Mouse (Mus musculus): ENCODE data around the gene Camsap2.

DNA sequence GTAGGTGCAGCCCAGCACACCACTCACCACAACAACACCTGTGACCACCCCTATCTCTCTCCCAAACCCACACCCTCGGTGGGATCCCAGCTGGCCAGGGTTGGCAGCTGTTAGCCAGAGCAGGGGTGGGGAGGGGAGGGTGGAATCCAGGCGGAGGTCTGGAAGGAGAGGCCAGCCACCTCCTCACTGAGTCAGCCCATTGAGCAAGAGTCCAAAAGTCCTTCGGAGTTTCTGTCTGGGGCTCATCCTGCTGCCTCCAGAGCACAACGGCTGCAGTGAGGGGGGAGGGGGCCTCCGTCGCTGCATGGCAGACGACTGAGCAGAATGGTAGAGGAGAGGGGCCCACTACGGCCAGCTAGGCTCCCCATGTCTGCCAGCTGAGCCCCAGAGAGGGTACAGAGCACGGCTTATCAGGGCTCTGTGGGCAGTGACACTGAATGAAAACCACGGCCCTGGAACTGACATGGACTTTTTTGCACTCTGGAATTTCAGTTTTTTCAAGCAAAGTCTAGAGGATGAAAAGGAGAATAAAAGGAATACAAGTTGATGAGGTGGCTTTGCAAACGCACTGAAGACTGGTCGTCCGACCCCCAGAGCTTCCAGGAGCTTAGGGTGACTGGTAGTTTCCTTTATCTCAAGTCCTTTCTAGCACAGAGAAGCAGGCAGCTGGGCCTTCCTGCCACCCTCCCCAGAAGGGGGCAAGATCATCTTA is 117.4 kb downstream of the Camsap2 start:
- no peak for TF ChIP-seq CTCF (IDR thresholded peaks at IDR 0.05; ENCODE audit: insufficient read depth, low read depth, low read length)
- TF ChIP-seq POLR2A (IDR thresholded peaks at IDR 0.05; ENCODE audit: insufficient read depth, low read depth, low read length): no peak

Data from olfactory bulb, adult 2 months (tissue).